Mouse (Mus musculus) heart, embryonic 16.5 days (tissue): ENCODE measurements around the gene Gm28051. TPM values are rescaled to one million over a fixed set of nuclear protein-coding genes. Genes with fewer than 3 reads are reported as not detected.
A peak's percentile ranks its signal among the peaks of the same experiment; 100 is the strongest.

Source experiments
- ATAC-seq: fragments of 200-750 bp; cut with Nextera tagmentation; replicated peaks from 2 replicates; pipeline ENCODE4 v1.8.0; 2017; ENCODE audit warnings: moderate number of reproducible peaks; ENCODE audit not compliant: insufficient read depth, low FRiP score; ENCODE audit errors: extremely low read depth
- H3K27ac ChIP-seq: fragments of 300-500 bp; sonication (generic); 2 replicates; pipeline ENCODE4 v1.5.1; 2014; ENCODE audit warnings: mild to moderate bottlenecking, low read length, control low read depth, moderate library complexity
- H3K27me3 ChIP-seq: fragments of 300-500 bp; sonication (generic); 2 replicates; pipeline ENCODE4 v1.6.1; 2014; ENCODE audit warnings: low read length, mixed read lengths; ENCODE audit not compliant: control insufficient read depth, insufficient read depth
- H3K36me3 ChIP-seq: fragments of 300-500 bp; sonication (generic); 2 replicates; pipeline ENCODE4 v1.6.1; 2014; ENCODE audit not compliant: control insufficient read depth, insufficient read depth
- H3K4me1 ChIP-seq: fragments of 300-500 bp; sonication (generic); 2 replicates; pipeline ENCODE4 v1.6.1; 2014; ENCODE audit warnings: low read length, mixed read lengths; ENCODE audit not compliant: control insufficient read depth, insufficient read depth
- H3K4me2 ChIP-seq: fragments of 300-500 bp; sonication (generic); 2 replicates; pipeline ENCODE4 v1.6.1; 2014; ENCODE audit warnings: low read depth, mild to moderate bottlenecking, control low read depth, low read length
- H3K4me3 ChIP-seq: fragments of 300-500 bp; sonication (generic); 2 replicates; pipeline ENCODE4 v1.5.1; 2014; ENCODE audit warnings: mild to moderate bottlenecking, control low read depth, low read length
- H3K9ac ChIP-seq: fragments of 300-500 bp; sonication (generic); 2 replicates; pipeline ENCODE4 v1.6.1; 2014; ENCODE audit warnings: low read length, control low read depth
- H3K9me3 ChIP-seq: fragments of 300-500 bp; sonication (generic); replicated peaks from 2 replicates; pipeline ENCODE4 v1.6.1; 2016; ENCODE audit warnings: low read length; ENCODE audit not compliant: control insufficient read depth
- WGBS: fragments of 180-500 bp; shearing (Covaris S2); extraction: QIAGEN DNeasy Blood & Tissue Kit; methylation state at CpG from one replicate; pipeline ENCODE4 v1.1.7; 2014; 5-methylcytosine and 5-hydroxymethylcytosine counted together
- polyA plus RNA-seq: library from polyadenylated mRNA; unstranded; fragments of >200 nt; fragmentation: Nextera tagmentation; extraction: Ambion mirVana; gene quantifications from 2 replicates; pipeline ENCODE4 v1.2.1, GENCODE M21; 2015

Gene Gm28051
- polyA plus RNA-seq, 1 experiment from 2014 or later = not detected

DNA sequence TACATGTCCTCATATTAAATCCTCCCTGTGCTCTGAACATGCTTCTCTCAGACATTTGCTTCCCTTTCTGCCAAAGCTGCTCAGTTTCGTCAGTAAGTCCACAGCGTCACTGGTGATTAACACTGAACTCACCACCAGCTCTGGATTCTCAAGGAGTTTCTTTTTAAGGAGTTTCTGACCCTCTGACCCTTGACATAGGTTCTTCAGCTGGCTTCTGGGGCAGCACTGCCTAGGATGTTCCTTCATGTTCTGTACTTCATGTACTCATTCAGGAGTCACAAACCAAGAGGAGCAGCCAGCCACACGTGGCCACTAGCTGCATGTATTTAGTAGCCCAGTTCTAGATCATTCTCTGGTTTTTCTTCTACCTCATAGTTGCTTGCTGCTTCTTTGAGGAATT lies 9.3 kb downstream of the Gm28051 start:
- WGBS = 83% methylated on average over 3 of the region's 3 CpGs
- Histone ChIP-seq H3K9me3 (no peaks in the 10 kb centered on the region), H3K4me2 (no peak overlapping the region), H3K27me3 (no peaks in the 10 kb centered on the region), H3K4me3 (no peak overlapping the region), H3K4me1 (peaks cover 11% of the 10 kb centered on the region), H3K9ac (no peak overlapping the region), H3K36me3 (peaks cover 6% of the 10 kb centered on the region), H3K27ac (no peak overlapping the region)
- no peak for ATAC-seq

- no peaks in the 10 kb centered on the region for H3K27me3 ChIP-seq
- no peak overlapping the region for H3K27ac ChIP-seq
- no peak for ATAC-seq
- peak overlapping the region; percentile 83; the same call in 1 of the 2 replicates for H3K4me2 ChIP-seq
- no peak overlapping the region for H3K4me3 ChIP-seq
- no peak overlapping the region for H3K9ac ChIP-seq
- H3K4me1 ChIP-seq = peaks cover 18% of the 10 kb centered on the region
- WGBS = 47% methylated on average over 6 of the region's 6 CpGs
- H3K9me3 ChIP-seq = no peaks in the 10 kb centered on the region
- H3K36me3 ChIP-seq = peaks cover 6% of the 10 kb centered on the region
Observed at GRCm38 (mm10) chr12:102744839-102745238, 12.7 kb downstream of the Gm28051 start.

- peak; percentile 95 for ATAC-seq
- Histone ChIP-seq H3K4me2 (peak within 1 kb of the TSS; percentile 83), H3K4me3 (peak within 1 kb of the TSS; percentile 92), H3K9me3 (no peaks in the 10 kb centered on the region), H3K4me1 (peaks cover 18% of the 10 kb centered on the region), H3K27me3 (no peaks in the 10 kb centered on the region), H3K36me3 (0 out of 2 replicates have a peak, but pooled peaks cover 3% of the 10 kb centered on the region), H3K9ac (peak within 1 kb of the TSS; percentile 93), H3K27ac (peak within 1 kb of the TSS; percentile 97)
- under 1% methylated on average over 62 of the region's 63 CpGs for WGBS
Observed at GRCm38 (mm10) chr12:102743589-102744574, 13.7 kb downstream of the Gm28051 start, which contains the start of the genes Moap1 and Tmem251. TSS of gene Moap1 (minus strand) at chr12:102743661. TSS of gene Tmem251 (plus strand) at chr12:102743762.

DNA sequence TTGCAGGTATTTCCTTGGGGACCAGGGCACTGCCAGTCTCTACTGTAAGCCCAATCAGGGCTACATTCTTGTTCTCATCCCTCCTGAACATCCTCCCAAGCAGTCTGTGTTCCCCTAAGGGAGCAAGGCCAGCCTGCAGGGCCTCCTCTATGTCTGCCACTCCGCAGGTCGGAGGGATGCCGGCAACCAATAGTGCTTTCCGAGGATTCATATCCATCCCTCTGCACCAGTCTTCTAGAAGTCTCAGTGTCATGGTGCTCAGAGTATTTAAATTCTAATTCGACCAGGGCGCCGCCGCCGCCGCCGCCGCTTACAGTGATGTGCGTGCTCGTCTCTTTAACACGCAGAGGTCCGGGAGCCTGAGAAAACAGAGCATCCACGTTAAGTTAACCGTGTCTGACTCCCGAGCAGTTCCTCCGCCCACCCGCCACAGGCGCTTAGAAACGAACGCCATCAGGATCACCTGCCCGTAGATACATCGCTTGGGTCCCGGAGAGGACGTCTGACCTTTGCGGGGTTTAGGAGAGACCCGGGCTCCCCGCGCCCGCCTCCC lies 14.5 kb downstream of the Gm28051 start:
- no peaks in the 10 kb centered on the region for H3K9me3 ChIP-seq
- peaks cover 18% of the 10 kb centered on the region for H3K4me1 ChIP-seq
- H3K9ac ChIP-seq = peak overlapping the region; percentile 93
- peak overlapping the region; percentile 97 for H3K27ac ChIP-seq
- H3K4me2 ChIP-seq = peak overlapping the region; percentile 83
- peak; percentile 39 for ATAC-seq
- 0 out of 2 replicates have a peak, but pooled peaks cover 3% of the 10 kb centered on the region for H3K36me3 ChIP-seq
- H3K4me3 ChIP-seq = peak overlapping the region; percentile 92
- no peaks in the 10 kb centered on the region for H3K27me3 ChIP-seq
- under 1% methylated on average over 33 of the region's 33 CpGs for WGBS

GRCm38 (mm10) chr12:102742056-102742455 lies 15.5 kb downstream of the Gm28051 start:
- H3K27ac ChIP-seq = no peak overlapping the region
- peaks cover 18% of the 10 kb centered on the region for H3K4me1 ChIP-seq
- no peak overlapping the region for H3K9ac ChIP-seq
- H3K36me3 ChIP-seq = no peaks in the 10 kb centered on the region
- no peaks in the 10 kb centered on the region for H3K27me3 ChIP-seq
- 58% methylated on average over 7 of the region's 7 CpGs for WGBS
- H3K4me3 ChIP-seq = no peak overlapping the region
- no peaks in the 10 kb centered on the region for H3K9me3 ChIP-seq
- no peak for ATAC-seq
- H3K4me2 ChIP-seq = no peak overlapping the region

- Histone ChIP-seq H3K9me3 (no peaks in the 10 kb centered on the region), H3K36me3 (no peaks in the 10 kb centered on the region), H3K27ac (no peak overlapping the region), H3K4me3 (no peak overlapping the region), H3K4me2 (no peak overlapping the region), H3K9ac (no peak overlapping the region), H3K4me1 (peaks cover 16% of the 10 kb centered on the region), H3K27me3 (no peaks in the 10 kb centered on the region)
- ATAC-seq = no peak
- WGBS = 60% methylated on average over 3 of the region's 3 CpGs
Observed at GRCm38 (mm10) chr12:102740285-102740684, 17.3 kb downstream of the Gm28051 start.

DNA sequence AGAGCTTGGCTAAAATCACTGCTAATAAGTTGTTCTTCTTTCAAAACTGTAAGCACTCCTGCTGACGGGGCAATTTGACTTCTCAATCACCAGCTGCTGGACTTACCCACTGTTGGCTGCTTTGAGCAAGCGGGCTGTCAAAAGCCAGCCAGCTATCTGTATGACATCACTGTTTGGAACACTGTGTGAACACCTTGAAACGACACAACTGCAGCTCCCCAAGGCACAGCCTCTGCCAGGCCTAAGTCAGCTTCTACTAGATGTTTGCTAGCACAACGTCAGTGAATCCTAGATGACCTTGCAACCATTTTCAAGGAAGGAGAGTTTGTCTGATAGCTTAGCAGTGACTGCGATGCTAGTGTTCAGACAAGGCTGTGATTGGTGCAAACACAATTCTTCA lies 18.5 kb downstream of the Gm28051 start:
- Histone ChIP-seq H3K4me3 (no peak overlapping the region), H3K36me3 (no peaks in the 10 kb centered on the region), H3K4me2 (no peak overlapping the region), H3K9ac (no peak overlapping the region), H3K4me1 (peaks cover 8% of the 10 kb centered on the region), H3K9me3 (no peaks in the 10 kb centered on the region), H3K27ac (no peak overlapping the region), H3K27me3 (no peaks in the 10 kb centered on the region)
- ATAC-seq = no peak
- WGBS = 47% methylated on average over 5 of the region's 5 CpGs

DNA sequence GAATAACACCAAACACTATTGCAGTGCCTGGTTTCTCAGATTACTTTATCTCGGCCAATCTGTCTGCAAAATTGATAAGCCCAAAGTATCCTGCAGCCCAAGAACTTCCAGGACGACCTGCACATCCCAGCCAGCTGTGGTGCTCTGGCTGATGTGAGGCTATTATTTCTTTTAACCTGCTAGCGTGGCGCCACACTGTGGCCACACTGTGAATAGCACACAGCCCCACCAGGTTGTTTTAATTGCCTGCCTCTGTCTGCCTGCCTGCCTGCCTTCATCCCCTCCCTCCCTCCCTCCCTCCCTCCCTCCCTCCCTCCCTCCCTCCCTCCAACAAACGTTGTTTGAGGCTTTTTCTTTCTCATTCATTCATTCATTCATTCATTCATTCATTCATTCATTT lies 24.2 kb downstream of the Gm28051 start:
- 4% methylated on average over 5 of the region's 5 CpGs for WGBS
- no peak overlapping the region for H3K4me2 ChIP-seq
- no peaks in the 10 kb centered on the region for H3K9me3 ChIP-seq
- no peaks in the 10 kb centered on the region for H3K27me3 ChIP-seq
- H3K4me3 ChIP-seq = no peak overlapping the region
- peaks cover 11% of the 10 kb centered on the region; the same call in 1 of the 2 replicates for H3K4me1 ChIP-seq
- ATAC-seq = no peak
- H3K27ac ChIP-seq = no peak overlapping the region
- H3K9ac ChIP-seq = no peak overlapping the region
- no peaks in the 10 kb centered on the region for H3K36me3 ChIP-seq
